Mouse (Mus musculus): ENCODE measurements around the gene Fkbp4. TPM values are rescaled to one million over a fixed set of nuclear protein-coding genes. Genes with fewer than 3 reads are reported as not detected.
"Not testable (repeated sequence)": the region's sequence is repeated elsewhere in the genome, so short reads cannot be mapped to it uniquely, and the experiment has no call there.

The Fkbp4 gene
- polyA plus RNA-seq, 1 experiment = 7.7 TPM

- no peaks in the 10 kb centered on the region for H3K36me3 ChIP-seq (ENCODE audit: control insufficient read depth)
- H3K4me1 ChIP-seq (ENCODE audit: control insufficient read depth) = no peaks in the 10 kb centered on the region
- H3K9me3 ChIP-seq (ENCODE audit: control insufficient read depth, low read length) = no peaks in the 10 kb centered on the region
- H3K4me3 ChIP-seq (replicated peaks) = no peak overlapping the region
- TF ChIP-seq GATA1 (IDR thresholded peaks at IDR 0.05; ENCODE audit: low read length) (no peak), TAL1 (IDR thresholded peaks at IDR 0.05; ENCODE audit: low read length) (no peak)
- no peaks in the 10 kb centered on the region for H3K27me3 ChIP-seq (ENCODE audit: control insufficient read depth)
Measured at GRCm38 (mm10) chr6:128385026-128385425, 53.5 kb downstream of the Fkbp4 start.

DNA sequence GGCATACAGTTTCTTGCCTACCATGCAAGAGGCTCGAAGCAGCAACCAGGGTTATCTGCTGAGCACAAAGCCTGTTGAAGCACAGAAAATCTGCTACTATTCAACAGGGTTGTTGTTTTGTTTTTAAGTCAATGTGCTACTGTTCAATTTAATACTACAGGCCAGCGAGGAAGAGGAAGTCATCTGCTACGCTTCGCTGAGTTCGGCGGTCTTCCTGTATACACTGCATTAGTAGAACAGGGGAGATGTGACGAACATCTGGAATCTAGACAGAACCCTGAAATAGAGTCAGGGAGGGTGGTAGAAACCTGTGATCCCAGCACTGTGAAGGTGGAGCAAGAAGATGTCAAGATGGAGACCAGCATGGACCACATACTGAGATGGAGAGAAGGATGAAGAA lies 54.7 kb downstream of the Fkbp4 start:
- no peak for TF ChIP-seq GATA1 (IDR thresholded peaks at IDR 0.05; ENCODE audit: low read length)
- no peak for TF ChIP-seq TAL1 (IDR thresholded peaks at IDR 0.05; ENCODE audit: low read length)
- Histone ChIP-seq H3K27me3 (ENCODE audit: control insufficient read depth) (no peaks in the 10 kb centered on the region), H3K4me1 (ENCODE audit: control insufficient read depth) (no peaks in the 10 kb centered on the region), H3K4me3 (replicated peaks) (no peak overlapping the region), H3K36me3 (ENCODE audit: control insufficient read depth) (no peaks in the 10 kb centered on the region), H3K9me3 (ENCODE audit: control insufficient read depth, low read length) (no peaks in the 10 kb centered on the region)

DNA sequence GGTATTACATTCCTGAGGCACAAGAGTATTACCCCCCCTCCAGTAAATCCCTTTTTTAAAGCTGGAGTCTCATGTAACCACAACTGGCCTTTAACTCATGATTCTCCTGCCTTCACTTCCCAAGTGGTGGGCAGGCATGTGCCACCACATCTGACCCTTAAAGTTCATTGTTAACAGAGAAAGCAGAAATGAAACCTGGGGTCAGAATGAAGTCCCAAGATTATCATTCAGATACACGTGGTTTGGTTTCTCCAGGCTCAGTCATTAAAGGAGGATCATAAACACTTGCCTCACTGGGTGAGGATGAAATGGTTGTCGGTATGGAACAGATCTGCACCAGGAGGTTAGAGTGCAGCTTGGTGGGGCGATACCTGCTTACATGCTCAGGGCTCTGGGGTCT lies 57.2 kb downstream of the Fkbp4 start:
- no peaks in the 10 kb centered on the region for H3K4me1 ChIP-seq (ENCODE audit: control insufficient read depth)
- no peaks in the 10 kb centered on the region for H3K27me3 ChIP-seq (ENCODE audit: control insufficient read depth)
- no peak overlapping the region for H3K4me3 ChIP-seq (replicated peaks)
- no peaks in the 10 kb centered on the region for H3K9me3 ChIP-seq (ENCODE audit: control insufficient read depth, low read length)
- peaks cover 7% of the 10 kb centered on the region for H3K36me3 ChIP-seq (ENCODE audit: control insufficient read depth)
- no peak for TF ChIP-seq GATA1 (IDR thresholded peaks at IDR 0.05; ENCODE audit: low read length)
- no peak for TF ChIP-seq TAL1 (IDR thresholded peaks at IDR 0.05; ENCODE audit: low read length)

- not testable (repeated sequence) for H3K27me3 ChIP-seq (ENCODE audit: control insufficient read depth); H3K9me3 ChIP-seq (ENCODE audit: control insufficient read depth, low read length); H3K4me3 ChIP-seq (replicated peaks); H3K4me1 ChIP-seq (ENCODE audit: control insufficient read depth)
- peaks cover 12% of the 10 kb centered on the region for H3K36me3 ChIP-seq (ENCODE audit: control insufficient read depth)
Measured at GRCm38 (mm10) chr6:128380594-128381167, 57.8 kb downstream of the Fkbp4 start.

Other genes starting within 250 kb of the Fkbp4 start
- gene Tead4, start 137.9 kb downstream of the Fkbp4 start, polyA plus RNA-seq (2012) = not detected in 2 replicates
- gene Tulp3, start 82.8 kb downstream of the Fkbp4 start, polyA plus RNA-seq (2012) = 0.07 TPM in 2 replicates
- gene Rhno1, start 75.8 kb downstream of the Fkbp4 start, polyA plus RNA-seq (2012) = 9.8 and 9.9 TPM in 2 replicates
- 8.2 and 8.8 TPM in 2 replicates for gene Foxm1, start 75.7 kb downstream of the Fkbp4 start, polyA plus RNA-seq (2012)
- gene Tex52, start 63.2 kb downstream of the Fkbp4 start, polyA plus RNA-seq (2012) = 0.03 TPM in 1 of 2 replicates, not detected in the other
- not detected in 2 replicates for gene Gm44596, start 63.2 kb downstream of the Fkbp4 start, polyA plus RNA-seq (2012)
- 0.02 TPM in 1 of 2 replicates, not detected in the other for gene Nrip2, start 39.4 kb downstream of the Fkbp4 start, polyA plus RNA-seq (2012)
- 1.9 TPM in 2 replicates for gene Itfg2, start 13.7 kb downstream of the Fkbp4 start, polyA plus RNA-seq (2012)
- gene Pzp, start 88.0 kb upstream of the Fkbp4 start, polyA plus RNA-seq (2012) = 0.05 TPM in 1 of 2 replicates, not detected in the other
- not detected in 2 replicates for gene A2ml1, start 142.9 kb upstream of the Fkbp4 start, polyA plus RNA-seq (2012)
- gene Klrb1a, start 184.9 kb upstream of the Fkbp4 start, polyA plus RNA-seq (2012) = not detected in 2 replicates
- gene Clec2h, start 223.7 kb upstream of the Fkbp4 start, polyA plus RNA-seq (2012) = not detected in 2 replicates